Mouse (Mus musculus) E14TG2a.4 (cell line): ENCODE results near the gene Rab40b.

Source experiments
- CTCF ChIP-seq: conservative IDR thresholded peaks from 2 replicates; pipeline ENCODE4 v1.5.1; 2014; ENCODE audit warnings: low read length
- NANOG ChIP-seq: IDR thresholded peaks from 2 replicates; pipeline ENCODE4 v1.6.1; 2014; ENCODE audit warnings: borderline replicate concordance, low read length, mixed read lengths
- POU5F1 ChIP-seq: IDR thresholded peaks from 2 replicates; pipeline ENCODE4 v1.6.1; 2014; ENCODE audit warnings: low read length, borderline replicate concordance

- TF ChIP-seq CTCF (no peak), NANOG (no peak), POU5F1 (no peak)
These were observed 499 bp upstream of the Rab40b start for GRCm38 (mm10) chr11:121388554-121388945.
